Mouse (Mus musculus) C2C12 (cell line): ENCODE results near the gene Gpr84. TPM values are rescaled to one million over a fixed set of nuclear protein-coding genes. Genes with fewer than 3 reads are reported as not detected.

Experiments
- H3K27me3 ChIP-seq: one replicate; pipeline ENCODE4 v1.6.1; 2011; ENCODE audit not compliant: control insufficient read depth, insufficient read depth, insufficient read length
- H3K36me3 ChIP-seq: one replicate; pipeline ENCODE4 v1.6.1; 2011; ENCODE audit not compliant: control insufficient read depth, insufficient read depth
- H3K4me3 ChIP-seq: one replicate; pipeline ENCODE4 v1.5.1; 2011; ENCODE audit warnings: mild to moderate bottlenecking, control low read depth; ENCODE audit not compliant: poor library complexity, insufficient read depth, severe bottlenecking
- H3K79me2 ChIP-seq: one replicate; pipeline ENCODE4 v1.6.1; 2011; ENCODE audit not compliant: control insufficient read depth, insufficient read depth
- H3K79me3 ChIP-seq: one replicate; pipeline ENCODE4 v1.6.1; 2011; ENCODE audit warnings: low read depth, control low read depth
- H3ac ChIP-seq: one replicate; pipeline ENCODE3; 2011; ENCODE audit warnings: low read depth; ENCODE audit not compliant: control insufficient read depth, insufficient read length
- CEBPB ChIP-seq: IDR thresholded peaks from one replicate; pipeline ENCODE4 v1.6.1; 2011; ENCODE audit warnings: low read depth, mild to moderate bottlenecking, control low read depth, moderate library complexity
- CTCF ChIP-seq: IDR thresholded peaks from one replicate; pipeline ENCODE4 v1.5.1; 2011; ENCODE audit not compliant: control insufficient read depth, insufficient read depth, insufficient read length
- FOSL1 ChIP-seq: IDR thresholded peaks from one replicate; pipeline ENCODE4 v1.8.0; 2011; ENCODE audit warnings: mild to moderate bottlenecking, low read length; ENCODE audit not compliant: poor library complexity, insufficient read depth, severe bottlenecking
- MAX ChIP-seq: IDR thresholded peaks from one replicate; pipeline ENCODE4 v1.6.1; 2011; ENCODE audit warnings: mild to moderate bottlenecking, control low read depth
- MYOD1 ChIP-seq: IDR thresholded peaks from one replicate; pipeline ENCODE4 v1.6.1; 2011; ENCODE audit warnings: low read depth; ENCODE audit not compliant: control insufficient read depth, insufficient read length
- MYOG ChIP-seq: IDR thresholded peaks from one replicate; pipeline ENCODE4 v1.6.1; 2011; ENCODE audit not compliant: control insufficient read depth, insufficient read length; ENCODE audit errors: extremely low read depth
- USF1 ChIP-seq: IDR thresholded peaks from one replicate; pipeline ENCODE4 v1.6.1; 2011; ENCODE audit warnings: low read depth, mild to moderate bottlenecking, control low read depth, moderate library complexity
- polyA plus RNA-seq: library from polyadenylated mRNA; unstranded; fragments of >200 nt; fragmentation: generic; extraction: Trizol; gene quantifications from one replicate; pipeline ENCODE4 v1.2.1, GENCODE M21; 2012; ENCODE audit warnings: missing spikeins

The Gpr84 gene
- polyA plus RNA-seq, 1 experiment = not detected

- Histone ChIP-seq H3K79me3 (no peaks in the 10 kb centered on the region), H3K27me3 (no peaks in the 10 kb centered on the region), H3K4me3 (peak overlapping the region; percentile 32), H3ac (peak overlapping the region; percentile 66), H3K79me2 (no peaks in the 10 kb centered on the region), H3K36me3 (no peaks in the 10 kb centered on the region)
- no peak for TF ChIP-seq FOSL1
- peak; percentile 81 for TF ChIP-seq MYOD1
- TF ChIP-seq MAX = no peak
- TF ChIP-seq USF1 = peak; percentile 85
Observed at GRCm38 (mm10) chr15:103305792-103306645, 4.4 kb downstream of the Gpr84 start.

GRCm38 (mm10) chr15:103305070-103305678 lies 5.2 kb downstream of the Gpr84 start:
- TF ChIP-seq MYOG = no peak
- peak; percentile 80 for TF ChIP-seq FOSL1
- no peak for TF ChIP-seq CEBPB
- TF ChIP-seq CTCF = no peak
- peak; percentile 93 for TF ChIP-seq MAX
- TF ChIP-seq MYOD1 = peak; percentile 76
- no peak for TF ChIP-seq USF1
- no peaks in the 10 kb centered on the region for H3K79me3 ChIP-seq
- H3K4me3 ChIP-seq = peak overlapping the region; percentile 37
- peaks cover 5% of the 10 kb centered on the region for H3K36me3 ChIP-seq
- H3K79me2 ChIP-seq = no peaks in the 10 kb centered on the region
- peak overlapping the region; percentile 68 for H3ac ChIP-seq
- no peaks in the 10 kb centered on the region for H3K27me3 ChIP-seq

DNA sequence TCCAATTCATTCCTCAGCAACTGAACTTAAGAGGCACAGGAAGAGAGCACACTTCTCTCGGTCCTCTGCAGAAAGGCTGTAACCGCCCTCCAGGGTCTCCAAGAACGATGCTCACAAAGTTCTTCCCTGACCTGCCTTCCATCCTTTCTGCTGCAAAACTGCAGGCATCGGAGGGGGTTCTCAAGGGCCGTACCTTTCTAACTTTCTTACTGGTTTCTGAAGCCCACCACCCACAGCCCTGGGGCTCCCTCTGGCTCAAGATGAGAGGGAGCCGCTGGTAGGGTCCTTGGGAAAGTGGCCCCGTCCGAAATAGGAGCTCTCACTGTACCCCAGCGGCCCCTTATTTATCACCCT lies 5.8 kb downstream of the Gpr84 start:
- Histone ChIP-seq H3K36me3 (peaks cover 6% of the 10 kb centered on the region), H3K79me3 (no peaks in the 10 kb centered on the region), H3K4me3 (peak overlapping the region; percentile 37), H3K27me3 (no peaks in the 10 kb centered on the region), H3ac (peak overlapping the region; percentile 68), H3K79me2 (no peaks in the 10 kb centered on the region)
- no peak for TF ChIP-seq MAX
- TF ChIP-seq MYOD1 = no peak
- no peak for TF ChIP-seq CEBPB
- TF ChIP-seq CTCF = no peak
- no peak for TF ChIP-seq USF1
- TF ChIP-seq MYOG = no peak
- TF ChIP-seq FOSL1 = no peak

GRCm38 (mm10) chr15:103303916-103304615 lies 6.3 kb downstream of the Gpr84 start:
- Histone ChIP-seq H3ac (peak overlapping the region; percentile 68), H3K79me2 (no peaks in the 10 kb centered on the region), H3K27me3 (no peaks in the 10 kb centered on the region), H3K79me3 (no peaks in the 10 kb centered on the region), H3K4me3 (no peak overlapping the region), H3K36me3 (peaks cover 11% of the 10 kb centered on the region)
- TF ChIP-seq MAX (no peak), CEBPB (no peak), CTCF (no peak), MYOD1 (no peak), USF1 (no peak), FOSL1 (no peak), MYOG (no peak)

DNA sequence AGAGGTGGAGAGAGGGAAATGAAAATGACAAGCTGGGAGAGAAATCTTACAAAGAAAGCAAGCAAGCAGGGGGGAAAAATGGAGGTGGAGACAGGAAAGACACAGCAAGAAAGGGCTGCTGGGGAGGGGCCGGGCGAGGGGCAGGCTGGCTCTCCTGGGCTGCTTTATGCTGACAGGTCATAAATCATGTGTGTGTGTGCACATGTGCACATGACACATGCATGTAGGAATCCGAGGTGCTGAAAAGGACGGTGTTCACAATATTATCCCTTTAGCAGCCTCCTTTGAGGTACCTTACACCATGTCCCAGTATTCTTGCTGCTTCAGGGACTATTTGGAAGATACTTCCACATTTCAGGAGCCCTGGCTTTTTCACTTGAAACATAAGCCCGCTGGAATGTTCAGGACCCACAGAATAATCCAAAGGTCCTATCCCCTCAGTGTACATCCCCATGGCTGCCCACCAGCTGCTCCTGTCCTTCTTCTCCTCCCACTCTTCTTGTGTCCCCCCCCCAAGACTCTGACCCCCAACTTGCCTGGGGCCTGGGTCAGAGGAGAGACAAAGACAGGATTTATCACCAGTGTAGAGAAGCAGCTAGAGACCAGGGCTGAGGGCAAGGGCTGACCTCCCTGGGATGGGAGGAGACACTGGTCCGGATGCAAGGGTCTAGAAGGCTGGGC lies 7.9 kb downstream of the Gpr84 start:
- H3K4me3 ChIP-seq = no peak overlapping the region

More for the DNA sequence above, 7.9 kb downstream of the Gpr84 start:
- H3K79me2 ChIP-seq = no peaks in the 10 kb centered on the region
- no peaks in the 10 kb centered on the region for H3K79me3 ChIP-seq
- TF ChIP-seq MYOD1 (peak; percentile 63), MAX (no peak)
- H3K36me3 ChIP-seq = peaks cover 27% of the 10 kb centered on the region
- no peak overlapping the region for H3ac ChIP-seq
- no peaks in the 10 kb centered on the region for H3K27me3 ChIP-seq
